Mouse (Mus musculus): ENCODE results near the gene Gm43191. TPM values are rescaled to one million over a fixed set of nuclear protein-coding genes. Genes with fewer than 3 reads are reported as not detected.

The Gm43191 gene
- polyA plus RNA-seq (2012; rRNA removed) = not detected in 2 replicates

DNA sequence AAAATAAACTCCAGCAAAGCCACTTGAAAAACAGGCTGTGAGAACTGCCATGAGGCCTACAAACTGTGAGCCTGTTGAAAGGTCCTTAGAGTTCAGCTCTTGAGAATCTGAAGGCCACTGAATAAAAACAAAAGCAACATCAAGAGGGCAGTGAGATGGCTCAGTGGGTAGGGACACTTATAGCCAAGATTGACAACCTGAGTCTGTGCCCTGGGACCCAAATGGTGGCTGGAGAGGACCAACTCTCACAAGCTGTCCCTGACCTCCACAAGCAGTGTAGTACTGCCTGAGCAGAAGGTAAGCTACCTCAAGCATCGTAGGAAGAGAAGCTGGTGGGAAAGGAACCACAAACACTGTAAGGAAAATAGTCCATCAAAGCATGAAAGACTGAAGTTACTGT, at the start of gene Gm43191:
TSS of gene Gm43191 (minus strand) at position 101 of the 400 bp plus-strand sequence.
- 94% methylated on average over 1 of the region's 1 CpGs for WGBS
- no peak for DNase-seq (ENCODE audit: low read depth, low spot score)

- DNase-seq (ENCODE audit: low read depth, low spot score) = no peak
- 76% methylated on average over 2 of the region's 2 CpGs for WGBS
These were observed 48.6 kb upstream of the Gm43191 start for GRCm38 (mm10) chr3:116729483-116730174.

GRCm38 (mm10) chr3:116726807-116727206, 45.7 kb upstream of the Gm43191 start:
- peak; percentile 99 for DNase-seq (ENCODE audit: low read depth, low spot score)
- WGBS = 10% methylated on average over 9 of the region's 9 CpGs

DNA sequence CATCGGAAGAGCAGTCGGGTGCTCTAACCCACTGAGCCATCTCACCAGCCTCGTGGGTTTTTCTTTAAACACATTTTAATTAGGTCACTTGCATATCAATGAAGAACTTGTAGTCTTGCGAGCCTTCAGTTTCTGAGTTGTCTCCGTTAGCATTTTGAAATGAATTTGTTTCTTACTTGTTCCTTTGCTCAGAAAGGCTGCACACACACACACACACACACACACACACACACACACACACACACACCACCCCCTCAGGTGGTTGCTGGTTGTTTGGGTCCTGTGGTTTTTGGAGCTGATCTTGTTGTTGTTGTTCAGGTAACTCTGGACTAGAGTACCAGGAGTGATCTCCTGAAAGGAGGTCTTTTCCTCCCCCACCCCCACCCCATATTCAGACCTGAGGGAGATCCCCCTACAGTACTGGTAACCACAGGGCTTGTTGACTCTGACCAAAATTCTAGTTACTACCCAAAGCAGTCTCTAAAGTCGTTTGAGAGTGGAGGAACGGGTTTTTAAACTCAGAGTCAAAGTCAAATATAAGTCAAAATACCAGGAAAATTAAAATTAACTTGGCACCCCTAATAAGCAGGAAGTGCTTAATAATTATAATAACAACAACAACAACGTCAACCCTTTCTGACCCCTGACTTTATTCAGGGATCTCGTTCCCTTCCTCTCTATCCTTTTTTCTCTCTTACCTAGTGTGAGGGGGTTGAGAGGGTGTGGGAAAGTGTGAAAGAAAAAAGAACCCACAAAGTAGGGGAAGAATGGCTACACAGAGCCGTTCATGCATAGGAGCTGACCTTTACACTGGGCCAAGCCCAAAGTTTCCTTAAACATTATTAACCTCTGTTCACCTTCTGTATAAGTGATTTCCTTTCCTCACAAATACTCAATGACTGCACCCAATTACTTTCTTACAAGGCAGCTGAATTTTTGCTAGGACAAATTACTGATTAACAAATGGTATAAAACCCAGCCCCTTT, 42.7 kb upstream of the Gm43191 start:
- 37% methylated on average over 10 of the region's 10 CpGs for WGBS
- no peak for DNase-seq (ENCODE audit: low read depth, low spot score)

DNA sequence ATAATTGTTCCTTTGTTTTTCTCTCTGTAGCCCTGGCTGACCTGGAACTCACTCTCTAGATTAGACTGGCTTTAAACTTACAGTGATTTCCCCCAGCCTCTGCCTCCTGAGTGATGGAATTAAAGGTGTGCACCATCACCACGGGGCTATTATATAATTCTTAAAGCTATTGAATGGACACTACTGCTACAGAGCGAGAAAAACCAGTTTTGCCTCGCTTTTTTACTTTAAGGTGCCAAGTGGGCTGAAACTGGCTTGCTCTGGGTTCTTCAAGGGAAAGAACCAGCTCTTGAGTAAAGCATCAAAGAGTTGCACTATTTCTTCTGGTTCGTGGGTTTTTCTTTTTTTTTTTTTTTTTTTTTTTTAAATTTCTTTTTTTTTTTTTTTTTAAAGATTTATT, 41.9 kb upstream of the Gm43191 start:
- 25% methylated on average over 4 of the region's 4 CpGs for WGBS

GRCm38 (mm10) chr3:116718951-116719350, 37.9 kb upstream of the Gm43191 start:
- no peak for DNase-seq (ENCODE audit: low read depth, low spot score)
- WGBS = 40% methylated on average over 3 of the region's 3 CpGs

More for the DNA sequence above, 41.9 kb upstream of the Gm43191 start:
- no peak for DNase-seq (ENCODE audit: low read depth, low spot score)

DNA sequence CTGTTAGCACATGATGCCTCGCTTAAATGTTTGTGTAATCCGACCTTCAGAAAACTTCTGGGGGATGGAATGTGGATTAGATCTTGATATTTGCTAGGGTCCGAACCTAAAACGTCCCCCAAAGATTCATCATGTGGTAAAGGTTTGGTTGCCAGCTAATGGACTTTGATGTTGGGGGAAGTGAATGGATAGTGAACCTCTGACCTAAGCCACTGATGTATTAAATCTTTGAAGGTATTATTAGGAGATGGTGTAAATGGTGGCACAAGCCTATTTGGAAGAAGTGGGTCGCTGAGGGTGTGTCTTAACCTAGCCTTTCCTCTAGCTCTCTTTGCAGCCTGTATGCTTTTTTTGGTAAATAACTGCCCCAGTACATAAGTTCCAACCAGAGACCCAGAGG, 32.0 kb upstream of the Gm43191 start:
- 9% methylated on average over 5 of the region's 5 CpGs for WGBS
- no peak for DNase-seq (ENCODE audit: low read depth, low spot score)

- 2% methylated on average over 8 of the region's 8 CpGs for WGBS
These were observed 31.4 kb upstream of the Gm43191 start, which contains the start of gene Slc35a3 for GRCm38 (mm10) chr3:116712436-116712881. Gene Slc35a3, minus strand, starts transcription at chr3:116712831.

GRCm38 (mm10) chr3:116711624-116712435, 30.8 kb upstream of the Gm43191 start:
- WGBS = under 1% methylated on average over 84 of the region's 85 CpGs
- no peak for DNase-seq (ENCODE audit: low read depth, low spot score)

More at GRCm38 (mm10) chr3:116712436-116712881, 31.4 kb upstream of the Gm43191 start, which contains the start of gene Slc35a3:
- DNase-seq (ENCODE audit: low read depth, low spot score) = no peak

GRCm38 (mm10) chr3:116710941-116711340, 29.9 kb upstream of the Gm43191 start:
- no peak for DNase-seq (ENCODE audit: low read depth, low spot score)
- WGBS = 11% methylated on average over 9 of the region's 9 CpGs

- WGBS = 59% methylated on average over 1 of the region's 1 CpGs
- no peak for DNase-seq (ENCODE audit: low read depth, low spot score)
These were observed 24.7 kb upstream of the Gm43191 start for GRCm38 (mm10) chr3:116705637-116706204.

GRCm38 (mm10) chr3:116703835-116704234, 22.8 kb upstream of the Gm43191 start:
- DNase-seq (ENCODE audit: low read depth, low spot score) = no peak
- 38% methylated on average over 5 of the region's 5 CpGs for WGBS

- DNase-seq (ENCODE audit: low read depth, low spot score) = no peak
- WGBS = 23% methylated on average over 1 of the region's 1 CpGs
These were observed 21.7 kb upstream of the Gm43191 start for GRCm38 (mm10) chr3:116702647-116703272.

- WGBS = 76% methylated on average over 4 of the region's 4 CpGs
- no peak for DNase-seq (ENCODE audit: low read depth, low spot score)
These were observed 20.5 kb upstream of the Gm43191 start for GRCm38 (mm10) chr3:116701601-116702000.

DNA sequence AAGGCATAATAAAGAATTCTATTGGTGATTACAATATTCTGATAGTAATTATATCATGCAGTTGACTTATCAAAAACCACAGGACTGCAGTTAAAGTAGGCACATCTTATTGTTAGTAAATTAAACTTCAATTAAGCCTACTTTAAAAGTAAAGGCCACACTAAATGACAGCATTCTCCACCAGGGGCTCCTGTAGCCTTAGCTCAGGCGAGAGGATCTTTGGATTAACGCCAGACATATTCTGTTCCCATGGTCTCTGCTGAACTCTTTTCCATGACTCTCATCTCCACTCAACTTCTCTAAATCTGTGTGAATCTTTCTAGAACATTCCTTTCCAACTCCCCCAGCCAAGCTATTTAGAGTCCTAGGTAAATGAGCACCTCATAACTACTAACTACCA, 17.7 kb upstream of the Gm43191 start:
- DNase-seq (ENCODE audit: low read depth, low spot score) = no peak
- 34% methylated on average over 2 of the region's 2 CpGs for WGBS

DNA sequence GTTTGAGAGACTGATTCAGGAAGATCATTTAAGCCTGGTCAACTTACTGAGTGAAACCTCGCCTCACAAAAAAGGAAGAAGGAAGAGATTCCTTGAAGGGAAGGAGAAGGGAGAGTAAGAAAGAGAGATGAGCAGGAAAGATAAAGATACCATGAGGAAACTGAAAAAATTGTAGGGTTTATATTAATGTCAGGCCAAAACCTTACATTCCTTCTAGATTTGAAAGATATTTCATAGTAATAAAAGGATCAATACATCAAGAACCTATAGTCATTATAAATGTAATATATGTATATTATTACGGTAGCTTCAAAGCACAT, 14.6 kb upstream of the Gm43191 start:
- DNase-seq (ENCODE audit: low read depth, low spot score) = no peak
- WGBS = 57% methylated on average over 2 of the region's 2 CpGs

DNA sequence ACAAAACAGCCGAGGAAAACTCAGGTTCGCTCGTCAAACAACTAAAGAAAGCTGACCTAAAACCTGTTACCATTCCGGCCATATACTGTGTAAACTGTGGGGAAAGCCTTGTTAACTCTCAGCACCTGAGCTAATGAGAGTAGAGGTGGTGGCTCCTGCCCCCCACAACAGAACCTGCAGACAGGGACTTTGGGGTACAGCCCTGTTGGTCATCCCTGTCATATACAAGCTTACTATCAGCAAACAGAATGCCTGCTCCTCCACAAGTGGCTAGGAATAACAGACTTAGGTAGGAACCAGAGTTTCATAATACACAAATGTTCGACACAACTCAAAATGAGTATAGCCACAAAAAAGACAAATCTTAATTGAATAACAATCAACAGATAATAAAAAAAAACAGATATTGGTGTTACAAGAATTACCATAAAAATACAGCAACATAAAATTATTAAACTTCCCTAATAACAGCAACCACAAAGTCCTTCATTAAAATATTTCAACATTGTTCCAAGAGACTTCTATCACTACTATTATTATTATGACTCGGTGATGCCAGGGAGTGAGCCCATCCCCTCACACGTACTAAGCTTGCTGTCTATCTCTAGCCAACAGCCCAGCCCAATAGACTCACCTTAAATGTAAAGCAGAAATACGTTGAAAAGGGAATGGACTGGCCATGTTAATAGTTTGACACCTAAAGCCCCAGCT, 14.1 kb upstream of the Gm43191 start:
- WGBS = 61% methylated on average over 8 of the region's 8 CpGs
- no peak for DNase-seq (ENCODE audit: low read depth, low spot score)

- WGBS = 88% methylated on average over 3 of the region's 3 CpGs
- DNase-seq (ENCODE audit: low read depth, low spot score) = no peak
These were observed 13.3 kb upstream of the Gm43191 start for GRCm38 (mm10) chr3:116694312-116694711.

Data from large intestine, adult 2 months (tissue).